Mouse (Mus musculus): ENCODE results near the gene Itpr1.

DNA sequence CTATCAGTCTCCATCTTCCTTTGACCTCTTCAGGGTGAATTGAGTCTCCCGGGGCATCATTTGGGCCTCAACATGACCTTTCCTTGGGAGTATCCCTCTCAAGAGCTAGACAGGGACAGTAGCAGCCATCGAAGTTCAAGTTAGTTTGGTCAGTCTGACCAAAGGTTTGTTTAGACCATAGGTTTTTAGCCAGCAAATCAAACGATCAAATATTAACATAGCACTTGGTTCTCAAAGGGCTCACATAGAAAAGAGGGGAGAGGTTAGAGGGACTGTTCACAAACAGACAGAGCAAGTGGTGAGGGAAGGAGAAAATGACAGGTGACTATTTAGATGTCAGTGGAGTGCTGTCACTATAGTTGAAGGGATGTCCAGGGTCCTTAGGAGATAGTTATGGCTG lies 293.3 kb downstream of the Itpr1 start:
- TF ChIP-seq CTCF (IDR thresholded peaks at IDR 0.05; ENCODE audit: extremely low read depth, insufficient read length, insufficient replicate concordance, low read depth, low read length) (no peak), POLR2A (IDR thresholded peaks at IDR 0.05; ENCODE audit: low read depth, low read length) (no peak)
